Mouse (Mus musculus) C2C12 (cell line): Measurements from ENCODE around the gene Wdr91.

ENCODE experiments used
- CTCF ChIP-seq: IDR thresholded peaks from one replicate; pipeline ENCODE4 v1.5.1; 2011; ENCODE audit not compliant: control insufficient read depth, insufficient read depth, insufficient read length
- MYOD1 ChIP-seq: IDR thresholded peaks from one replicate; pipeline ENCODE4 v1.6.1; 2011; ENCODE audit warnings: low read depth; ENCODE audit not compliant: control insufficient read depth, insufficient read length

DNA sequence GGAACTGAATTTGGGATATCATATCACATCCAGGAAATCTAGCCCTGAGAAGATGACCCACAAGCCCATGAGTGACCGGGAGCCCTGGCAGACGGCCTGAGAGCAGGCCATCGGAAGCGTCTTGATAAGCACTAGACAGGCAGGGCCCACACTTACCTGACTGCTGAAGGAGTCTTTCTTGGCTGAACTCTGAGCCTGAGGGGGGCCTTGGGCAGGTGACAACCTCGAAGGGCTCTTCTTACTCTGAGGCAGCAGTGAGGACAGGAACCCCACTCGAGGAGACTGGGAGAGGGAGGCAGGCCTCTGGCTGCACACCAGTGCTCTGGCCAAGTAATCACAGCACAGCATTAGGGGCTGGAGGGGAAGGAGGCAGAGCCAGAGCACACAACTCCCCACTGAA, 6.3 kb downstream of the Wdr91 start:
- no peak for TF ChIP-seq CTCF
- TF ChIP-seq MYOD1 = no peak
